Mouse (Mus musculus) cortical plate, adult 2 months (tissue): Measurements from ENCODE around the gene Hscb.

Experiments
- CTCF ChIP-seq: fragments of 200-500 bp; IDR thresholded peaks from 2 replicates; pipeline ENCODE4 v1.5.1; 2011; ENCODE audit warnings: mild to moderate bottlenecking, control low read depth, low read length; ENCODE audit not compliant: insufficient read depth; ENCODE audit errors: extremely low read depth
- POLR2A ChIP-seq: fragments of 200-500 bp; IDR thresholded peaks from 2 replicates; pipeline ENCODE4 v1.6.1; 2011; ENCODE audit warnings: mild to moderate bottlenecking, low read length, control low read depth; ENCODE audit not compliant: insufficient read depth; ENCODE audit errors: extremely low read depth

- no peak for TF ChIP-seq CTCF
- TF ChIP-seq POLR2A, result no peak
Measured at GRCm38 (mm10) chr5:110879042-110879441, 39.5 kb upstream of the Hscb start.
